Mouse (Mus musculus) ES-E14 (cell line): Measurements from ENCODE around the gene Kirrel3.

Experiments
- CHD2 ChIP-seq: IDR thresholded peaks from 2 replicates; pipeline ENCODE4 v1.6.1; 2014; ENCODE audit warnings: mild to moderate bottlenecking, low read depth, low read length, inconsistent platforms
- MAFK ChIP-seq: IDR thresholded peaks from 2 replicates; pipeline ENCODE4 v1.6.1; 2014; ENCODE audit warnings: mild to moderate bottlenecking, low read depth, low read length, inconsistent platforms; ENCODE audit not compliant: insufficient read depth
- ZC3H11A ChIP-seq: IDR thresholded peaks from 2 replicates; pipeline ENCODE4 v1.6.1; 2012; ENCODE audit warnings: low read depth, mild to moderate bottlenecking, inconsistent platforms, low read length, borderline replicate concordance
- ZNF384 ChIP-seq: IDR thresholded peaks from 2 replicates; pipeline ENCODE4 v1.6.1; 2012; ENCODE audit warnings: low read depth, low read length, inconsistent platforms

DNA sequence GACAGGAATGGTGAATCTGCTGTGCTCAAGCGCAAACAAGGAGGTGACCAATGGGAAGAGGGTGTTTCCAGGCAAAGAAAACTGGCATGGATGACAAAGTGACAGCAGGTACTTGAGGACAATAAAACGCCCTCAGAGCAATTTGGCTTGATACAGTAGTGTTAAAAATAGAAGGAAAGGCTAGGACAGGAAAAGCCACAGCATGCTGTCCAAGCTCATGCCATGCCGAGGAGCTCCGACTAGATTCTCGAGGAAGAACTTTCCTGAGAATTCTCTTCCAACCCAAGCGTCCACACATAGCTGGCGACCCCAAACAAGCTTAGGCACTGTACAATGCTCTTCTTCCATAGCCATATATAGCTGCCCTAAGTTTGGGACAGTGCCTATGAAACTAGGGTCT lies 263.5 kb downstream of the Kirrel3 start:
- TF ChIP-seq ZC3H11A, result no peak
- no peak for TF ChIP-seq MAFK
- no peak for TF ChIP-seq ZNF384
- no peak for TF ChIP-seq CHD2
